Mouse (Mus musculus) hindbrain, embryonic 11.5 days (tissue): ENCODE data around the gene Glrx3. TPM values are rescaled to one million over a fixed set of nuclear protein-coding genes. Genes with fewer than 3 reads are reported as not detected.
A peak's percentile ranks its signal among the peaks of the same experiment; 100 is the strongest.

Experiments
- ATAC-seq: fragments of 200-750 bp; cut with Nextera tagmentation; 2 replicates; pipeline ENCODE4 v1.8.0; 2017; ENCODE audit warnings: mild to moderate bottlenecking, moderate TSS enrichment, moderate library complexity; ENCODE audit not compliant: low FRiP score
- DNase-seq: peaks from one replicate; pipeline ENCODE4 v3.0.0-alpha.2; 2015; ENCODE audit warnings: low spot score
- H3K27ac ChIP-seq: fragments of 300-500 bp; sonication (generic); 2 replicates; pipeline ENCODE4 v1.5.1; 2014; ENCODE audit warnings: mild to moderate bottlenecking, low read depth, low read length
- H3K27me3 ChIP-seq: fragments of 300-500 bp; sonication (generic); 2 replicates; pipeline ENCODE4 v1.6.1; 2014; ENCODE audit warnings: mild to moderate bottlenecking, low read length, moderate library complexity, mixed read lengths; ENCODE audit not compliant: control insufficient read depth, insufficient read depth
- H3K36me3 ChIP-seq: fragments of 300-500 bp; sonication (generic); 2 replicates; pipeline ENCODE4 v1.6.1; 2014; ENCODE audit warnings: mild to moderate bottlenecking, low read length, moderate library complexity, mixed read lengths; ENCODE audit not compliant: control insufficient read depth, insufficient read depth
- H3K4me1 ChIP-seq: fragments of 300-500 bp; sonication (generic); replicated peaks from 2 replicates; pipeline ENCODE4 v1.6.1; 2014; ENCODE audit warnings: low read length, mixed read lengths; ENCODE audit not compliant: control insufficient read depth, insufficient read depth
- H3K4me2 ChIP-seq: fragments of 300-500 bp; sonication (generic); replicated peaks from 2 replicates; pipeline ENCODE4 v1.6.1; 2014; ENCODE audit warnings: mild to moderate bottlenecking, low read depth, low read length
- H3K4me3 ChIP-seq: fragments of 300-500 bp; sonication (generic); 2 replicates; pipeline ENCODE4 v1.5.1; 2014; ENCODE audit warnings: low read depth, low read length
- H3K9ac ChIP-seq: fragments of 300-500 bp; sonication (generic); 2 replicates; pipeline ENCODE4 v1.6.1; 2014; ENCODE audit warnings: low read depth, low read length
- H3K9me3 ChIP-seq: fragments of 300-500 bp; sonication (generic); 2 replicates; pipeline ENCODE4 v1.6.1; 2016; ENCODE audit warnings: low read length; ENCODE audit not compliant: control insufficient read depth
- WGBS: fragments of 180-500 bp; shearing (Covaris S2); extraction: QIAGEN DNeasy Blood & Tissue Kit; methylation state at CpG from one replicate; pipeline ENCODE4 v1.1.7; 2014; 5-methylcytosine and 5-hydroxymethylcytosine counted together
- polyA plus RNA-seq: library from polyadenylated mRNA; unstranded; fragments of >200 nt; fragmentation: Nextera tagmentation; extraction: Ambion mirVana; gene quantifications from 2 replicates; pipeline ENCODE4 v1.2.1, GENCODE M21; 2014

Glrx3 gene
- polyA plus RNA-seq, 1 experiment from 2014 or later = 347 TPM

- Histone ChIP-seq H3K9me3 (no peaks in the 10 kb centered on the region), H3K4me2 (no peak overlapping the region), H3K36me3 (peaks cover 3% of the 10 kb centered on the region; the same call in 1 of the 2 replicates), H3K9ac (no peak overlapping the region), H3K4me1 (no peaks in the 10 kb centered on the region), H3K4me3 (no peak overlapping the region), H3K27me3 (no peaks in the 10 kb centered on the region), H3K27ac (no peak overlapping the region)
- DNase-seq (no peak), ATAC-seq (no peak)
- 96% methylated on average over 12 of the region's 12 CpGs for WGBS
Measured at GRCm38 (mm10) chr7:137445321-137445720, 7.9 kb downstream of the Glrx3 start.

GRCm38 (mm10) chr7:137461396-137461795 is 24.0 kb downstream of the Glrx3 start:
- WGBS = 55% methylated on average over 5 of the region's 5 CpGs
- H3K36me3 ChIP-seq = no peaks in the 10 kb centered on the region
- H3K9me3 ChIP-seq = no peaks in the 10 kb centered on the region
- ATAC-seq = no peak
- H3K4me2 ChIP-seq = no peak overlapping the region
- no peak overlapping the region for H3K4me3 ChIP-seq
- H3K27me3 ChIP-seq = no peaks in the 10 kb centered on the region
- H3K4me1 ChIP-seq = no peaks in the 10 kb centered on the region
- no peak overlapping the region for H3K27ac ChIP-seq
- H3K9ac ChIP-seq = no peak overlapping the region
- DNase-seq = no peak

- Histone ChIP-seq H3K9ac (no peak overlapping the region), H3K4me3 (no peak overlapping the region), H3K27me3 (no peaks in the 10 kb centered on the region), H3K27ac (no peak overlapping the region), H3K4me2 (no peak overlapping the region), H3K36me3 (no peaks in the 10 kb centered on the region), H3K4me1 (no peaks in the 10 kb centered on the region), H3K9me3 (no peaks in the 10 kb centered on the region)
- ATAC-seq (no peak), DNase-seq (peak; percentile 49)
- WGBS = 83% methylated on average over 4 of the region's 4 CpGs
Measured at GRCm38 (mm10) chr7:137468174-137468573, 30.8 kb downstream of the Glrx3 start.

GRCm38 (mm10) chr7:137471431-137472120 is 34.2 kb downstream of the Glrx3 start:
- H3K27ac ChIP-seq = no peak overlapping the region
- no peak overlapping the region for H3K4me3 ChIP-seq
- H3K27me3 ChIP-seq = no peaks in the 10 kb centered on the region
- H3K36me3 ChIP-seq = no peaks in the 10 kb centered on the region
- WGBS = 59% methylated on average over 7 of the region's 7 CpGs
- no peak overlapping the region for H3K4me2 ChIP-seq
- H3K9me3 ChIP-seq = no peaks in the 10 kb centered on the region
- no peak for ATAC-seq
- no peak overlapping the region for H3K9ac ChIP-seq
- no peaks in the 10 kb centered on the region for H3K4me1 ChIP-seq
- peak; percentile 15 for DNase-seq

- H3K9me3 ChIP-seq = no peaks in the 10 kb centered on the region
- no peaks in the 10 kb centered on the region for H3K36me3 ChIP-seq
- no peak overlapping the region for H3K4me3 ChIP-seq
- ATAC-seq = no peak
- DNase-seq = no peak
- H3K4me2 ChIP-seq = no peak overlapping the region
- H3K27ac ChIP-seq = no peak overlapping the region
- H3K4me1 ChIP-seq = no peaks in the 10 kb centered on the region
- no peaks in the 10 kb centered on the region for H3K27me3 ChIP-seq
- H3K9ac ChIP-seq = no peak overlapping the region
- 88% methylated on average over 6 of the region's 6 CpGs for WGBS
Measured at GRCm38 (mm10) chr7:137472149-137472548, 34.7 kb downstream of the Glrx3 start.

- Histone ChIP-seq H3K36me3 (no peaks in the 10 kb centered on the region), H3K9me3 (no peaks in the 10 kb centered on the region), H3K4me3 (peak overlapping the region; percentile 15; the same call in 1 of the 2 replicates), H3K4me1 (no peaks in the 10 kb centered on the region), H3K27ac (no peak overlapping the region), H3K9ac (peak overlapping the region; percentile 15; the same call in 1 of the 2 replicates), H3K27me3 (no peaks in the 10 kb centered on the region), H3K4me2 (peak overlapping the region; percentile 37)
- DNase-seq (peak; percentile 99), ATAC-seq (peak; percentile 84)
- WGBS = 15% methylated on average over 30 of the region's 30 CpGs
Measured at GRCm38 (mm10) chr7:137477950-137478620, 40.7 kb downstream of the Glrx3 start.

GRCm38 (mm10) chr7:137478621-137478982 is 41.2 kb downstream of the Glrx3 start:
- peak overlapping the region; percentile 15; the same call in 1 of the 2 replicates for H3K9ac ChIP-seq
- H3K9me3 ChIP-seq = no peaks in the 10 kb centered on the region
- H3K27ac ChIP-seq = no peak overlapping the region
- 26% methylated on average over 5 of the region's 5 CpGs for WGBS
- no peaks in the 10 kb centered on the region for H3K36me3 ChIP-seq
- no peaks in the 10 kb centered on the region for H3K27me3 ChIP-seq
- peak overlapping the region; percentile 37 for H3K4me2 ChIP-seq
- H3K4me1 ChIP-seq = no peaks in the 10 kb centered on the region
- DNase-seq = no peak
- H3K4me3 ChIP-seq = peak overlapping the region; percentile 15; the same call in 1 of the 2 replicates
- peak; percentile 53 for ATAC-seq

GRCm38 (mm10) chr7:137480839-137481238 is 43.4 kb downstream of the Glrx3 start:
- no peaks in the 10 kb centered on the region for H3K36me3 ChIP-seq
- DNase-seq = no peak
- H3K9me3 ChIP-seq = no peaks in the 10 kb centered on the region
- 65% methylated on average over 6 of the region's 6 CpGs for WGBS
- no peak for ATAC-seq
- no peak overlapping the region for H3K9ac ChIP-seq
- no peak overlapping the region for H3K27ac ChIP-seq
- H3K4me3 ChIP-seq = no peak overlapping the region
- no peaks in the 10 kb centered on the region for H3K27me3 ChIP-seq
- H3K4me2 ChIP-seq = no peak overlapping the region
- no peaks in the 10 kb centered on the region; the same call in 1 of the 2 replicates for H3K4me1 ChIP-seq

- H3K9ac ChIP-seq = no peak overlapping the region
- ATAC-seq (no peak), DNase-seq (no peak)
Measured at GRCm38 (mm10) chr7:137483987-137484386, 46.6 kb downstream of the Glrx3 start.

More at GRCm38 (mm10) chr7:137483987-137484386, 46.6 kb downstream of the Glrx3 start:
- 89% methylated on average over 11 of the region's 11 CpGs for WGBS
- no peak overlapping the region for H3K4me3 ChIP-seq
- H3K4me1 ChIP-seq = no peaks in the 10 kb centered on the region; the same call in 1 of the 2 replicates
- H3K4me2 ChIP-seq = no peak overlapping the region
- H3K27me3 ChIP-seq = no peaks in the 10 kb centered on the region
- no peaks in the 10 kb centered on the region for H3K9me3 ChIP-seq
- H3K36me3 ChIP-seq = no peaks in the 10 kb centered on the region
- no peak overlapping the region for H3K27ac ChIP-seq
